Mouse (Mus musculus): Measurements from ENCODE around the gene Dusp13.

Gene Dusp13

DNA sequence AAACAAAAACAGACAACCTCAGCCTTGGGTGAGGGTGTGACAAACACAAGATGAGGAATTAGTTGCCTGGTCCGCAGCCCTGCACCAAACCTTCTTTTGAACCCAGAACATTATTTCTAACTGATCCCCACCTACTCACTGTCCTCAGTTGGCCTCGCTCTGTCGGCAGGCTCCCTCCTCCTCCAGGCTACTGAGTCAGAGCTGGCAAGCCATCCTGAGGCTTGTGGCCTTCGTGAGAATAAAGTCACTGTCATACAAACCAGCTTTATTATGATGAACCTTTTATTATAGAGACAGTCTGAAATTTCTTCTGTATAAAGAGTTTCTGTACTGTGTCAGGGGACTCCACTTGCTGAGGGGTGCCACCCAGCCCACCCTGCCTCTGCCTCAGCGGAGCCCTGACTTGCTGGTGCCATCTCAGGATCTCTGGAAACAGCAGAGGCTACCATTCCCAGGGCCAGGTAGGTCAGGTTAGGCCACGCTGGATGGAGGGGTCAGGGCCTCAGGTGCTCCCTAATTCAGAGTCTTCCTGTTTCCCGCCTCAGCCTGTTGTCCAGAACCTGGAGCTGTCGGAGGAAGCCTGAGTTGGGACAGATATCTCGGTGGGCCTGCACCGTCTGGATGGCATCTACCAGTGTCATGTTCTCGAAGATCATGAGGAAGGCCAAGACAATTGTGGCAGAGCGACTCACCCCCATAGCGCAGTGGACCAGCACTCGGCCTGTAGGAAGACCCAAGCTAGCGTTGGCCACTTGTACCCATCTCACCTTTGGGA is 17.7 kb downstream of the Dusp13 start:
- Histone ChIP-seq H3K27me3 (ENCODE audit: control insufficient read depth, insufficient read depth, low read length, poor library complexity, severe bottlenecking) (no peaks in the 10 kb centered on the region), H3K36me3 (ENCODE audit: control insufficient read depth, insufficient read depth, low read length, poor library complexity, severe bottlenecking) (no peaks in the 10 kb centered on the region)
- no peak for DNase-seq (ENCODE audit: low read depth, low spot score)

DNA sequence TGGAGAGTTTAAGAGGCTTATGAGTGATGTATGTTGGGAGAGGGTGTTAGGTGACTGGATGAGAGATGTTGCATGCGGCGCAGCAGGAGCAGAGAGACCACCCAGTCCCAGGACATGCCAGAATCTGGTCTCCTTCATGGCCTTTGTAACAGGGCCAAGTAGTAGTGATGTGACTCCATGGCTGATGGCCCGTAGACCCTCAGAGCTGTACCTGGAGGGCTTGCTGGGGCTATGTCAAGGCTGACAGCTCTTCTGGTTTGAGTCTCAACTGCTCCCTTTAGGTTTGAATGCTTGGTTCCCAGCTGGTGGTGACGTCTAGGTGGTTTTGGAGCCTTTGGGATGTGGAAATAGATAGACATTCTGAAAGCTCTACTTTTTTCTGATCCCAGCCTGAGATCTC is 21.0 kb downstream of the Dusp13 start:
- Histone ChIP-seq H3K27me3 (ENCODE audit: control insufficient read depth, insufficient read depth, low read length, poor library complexity, severe bottlenecking) (no peaks in the 10 kb centered on the region), H3K36me3 (ENCODE audit: control insufficient read depth, insufficient read depth, low read length, poor library complexity, severe bottlenecking) (no peaks in the 10 kb centered on the region)
- no peak for DNase-seq (ENCODE audit: low read depth, low spot score)

DNA sequence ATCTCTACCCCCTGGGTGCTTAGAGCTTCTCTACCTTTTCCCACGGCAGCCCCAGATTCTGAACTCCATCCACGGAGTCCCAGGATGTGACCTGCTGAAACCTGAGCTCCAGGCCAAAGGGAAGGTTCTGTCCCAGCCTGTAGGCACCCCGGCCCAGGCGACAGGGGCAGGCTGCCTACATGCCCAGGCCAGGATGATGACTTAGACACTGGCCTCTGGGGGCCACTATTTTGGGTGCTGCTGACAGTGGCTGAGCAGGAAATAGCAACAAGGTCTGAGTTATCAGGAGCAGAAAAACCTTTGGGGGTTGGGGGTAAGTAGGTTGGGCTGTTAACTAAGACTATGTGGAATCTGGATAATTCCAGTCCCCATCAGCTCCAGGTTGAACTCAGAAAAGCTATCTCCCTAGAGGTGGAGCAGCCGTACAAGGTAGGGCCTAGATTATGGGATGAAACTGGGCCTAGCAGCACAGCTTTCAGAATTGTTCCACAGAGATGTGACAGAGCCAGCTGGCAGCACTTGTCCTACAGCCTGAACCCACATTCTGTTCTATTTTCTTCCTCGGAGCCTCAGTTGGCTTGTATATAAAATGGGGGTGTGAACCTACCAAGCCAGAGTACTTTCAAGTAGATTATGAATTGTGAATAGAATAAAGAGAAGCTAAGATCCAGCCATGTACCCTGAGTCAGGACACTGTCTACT is 21.8 kb downstream of the Dusp13 start:
- Histone ChIP-seq H3K27me3 (ENCODE audit: control insufficient read depth, insufficient read depth, low read length, poor library complexity, severe bottlenecking) (no peaks in the 10 kb centered on the region), H3K36me3 (ENCODE audit: control insufficient read depth, insufficient read depth, low read length, poor library complexity, severe bottlenecking) (no peaks in the 10 kb centered on the region)
- DNase-seq (ENCODE audit: low read depth, low spot score): no peak

DNA sequence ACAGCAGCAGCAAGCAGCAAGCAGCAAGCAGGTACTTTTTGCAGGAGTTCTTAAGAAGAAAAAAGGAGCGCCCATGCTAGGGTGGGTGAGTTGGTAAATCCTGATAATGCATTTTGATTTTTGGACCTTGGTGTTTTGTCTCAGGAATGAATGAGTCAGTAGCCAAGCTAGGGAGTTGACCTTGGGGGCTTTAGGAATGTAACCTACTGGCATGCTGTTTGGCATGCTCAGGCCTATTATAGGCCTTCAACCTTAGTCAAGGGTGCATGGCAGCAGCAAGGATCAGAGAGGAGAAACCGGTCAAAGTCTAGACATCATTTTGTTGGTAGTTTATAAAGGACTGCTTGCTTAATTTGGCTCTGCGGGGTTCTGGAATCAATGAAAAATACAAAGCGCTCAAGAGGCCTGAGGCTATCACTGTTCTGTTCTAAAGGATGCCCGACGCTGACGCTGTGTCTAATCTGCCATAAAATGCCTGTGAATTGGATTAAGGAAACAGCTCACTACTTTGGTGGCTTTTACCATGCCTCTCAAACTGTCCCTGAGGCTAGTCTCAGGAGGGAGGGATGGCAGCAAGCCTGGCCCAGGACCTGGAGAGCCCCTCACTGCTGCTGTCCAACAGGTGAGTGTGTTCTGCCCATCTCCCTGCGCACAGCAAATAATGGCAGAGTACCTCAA is 28.8 kb downstream of the Dusp13 start:
- Histone ChIP-seq H3K27me3 (ENCODE audit: control insufficient read depth, insufficient read depth, low read length, poor library complexity, severe bottlenecking) (no peaks in the 10 kb centered on the region), H3K36me3 (ENCODE audit: control insufficient read depth, insufficient read depth, low read length, poor library complexity, severe bottlenecking) (no peaks in the 10 kb centered on the region)
- no peak for DNase-seq (ENCODE audit: low read depth, low spot score)

- no peaks in the 10 kb centered on the region for H3K27me3 ChIP-seq (ENCODE audit: control insufficient read depth, insufficient read depth, low read length, poor library complexity, severe bottlenecking)
- DNase-seq (ENCODE audit: low read depth, low spot score): no peak
- no peaks in the 10 kb centered on the region for H3K36me3 ChIP-seq (ENCODE audit: control insufficient read depth, insufficient read depth, low read length, poor library complexity, severe bottlenecking)
These were observed 30.4 kb downstream of the Dusp13 start for GRCm38 (mm10) chr14:21720430-21721205.

- no peak for DNase-seq (ENCODE audit: low read depth, low spot score)
- H3K36me3 ChIP-seq (ENCODE audit: control insufficient read depth, insufficient read depth, low read length, poor library complexity, severe bottlenecking): no peaks in the 10 kb centered on the region
- no peaks in the 10 kb centered on the region for H3K27me3 ChIP-seq (ENCODE audit: control insufficient read depth, insufficient read depth, low read length, poor library complexity, severe bottlenecking)
These were observed 31.2 kb downstream of the Dusp13 start for GRCm38 (mm10) chr14:21719646-21720383.

DNA sequence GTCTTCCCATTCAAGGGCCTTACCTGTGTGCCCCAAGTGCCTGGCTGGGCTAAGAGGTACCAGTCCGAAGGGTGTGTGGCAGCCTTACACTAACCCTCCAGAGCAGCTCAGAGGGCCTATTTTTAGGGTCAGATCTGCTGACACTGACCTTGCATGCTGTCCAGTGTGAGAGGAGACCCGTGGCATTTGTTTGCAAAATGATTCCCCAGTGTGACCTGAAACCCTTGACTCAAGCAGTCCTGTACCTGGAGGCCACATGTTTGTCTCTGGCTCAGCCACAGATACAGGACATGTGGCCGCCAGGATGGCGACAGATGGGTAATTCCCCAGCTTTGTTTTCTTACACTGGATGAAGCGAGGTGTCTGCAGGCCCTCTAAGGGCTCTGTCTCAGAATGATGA is 36.5 kb downstream of the Dusp13 start, which contains the start of gene Dupd1:
Gene Dupd1 (minus strand): TSS at position 91 of the 400 bp plus-strand sequence.
- no peaks in the 10 kb centered on the region for H3K27me3 ChIP-seq (ENCODE audit: control insufficient read depth, insufficient read depth, low read length, poor library complexity, severe bottlenecking)
- no peaks in the 10 kb centered on the region for H3K36me3 ChIP-seq (ENCODE audit: control insufficient read depth, insufficient read depth, low read length, poor library complexity, severe bottlenecking)
- DNase-seq (ENCODE audit: low read depth, low spot score): no peak

DNA sequence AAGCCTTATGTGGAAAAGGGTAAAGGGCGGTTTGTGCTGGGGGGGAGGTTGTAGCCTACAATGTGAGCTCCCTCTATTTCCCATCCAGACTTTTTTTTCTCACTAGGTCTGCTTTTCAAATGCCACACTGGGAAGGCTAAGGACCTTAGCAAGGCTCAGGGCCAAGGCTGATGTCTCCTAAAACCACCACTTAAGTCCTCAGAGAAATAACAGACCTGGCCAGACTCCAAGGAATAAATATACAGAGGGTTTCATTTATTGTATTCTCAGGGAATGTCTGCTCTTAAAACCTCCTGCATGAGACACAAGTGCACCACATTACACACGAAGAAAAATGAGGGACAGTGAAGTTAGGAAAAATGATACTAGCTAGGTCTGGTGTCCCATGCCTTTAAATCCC is 39.8 kb downstream of the Dusp13 start:
- DNase-seq (ENCODE audit: low read depth, low spot score): no peak
- Histone ChIP-seq H3K36me3 (ENCODE audit: control insufficient read depth, insufficient read depth, low read length, poor library complexity, severe bottlenecking) (no peaks in the 10 kb centered on the region), H3K27me3 (ENCODE audit: control insufficient read depth, insufficient read depth, low read length, poor library complexity, severe bottlenecking) (no peaks in the 10 kb centered on the region)

- DNase-seq (ENCODE audit: low read depth, low spot score): no peak
- Histone ChIP-seq H3K36me3 (ENCODE audit: control insufficient read depth, insufficient read depth, low read length, poor library complexity, severe bottlenecking) (no peaks in the 10 kb centered on the region), H3K27me3 (ENCODE audit: control insufficient read depth, insufficient read depth, low read length, poor library complexity, severe bottlenecking) (no peaks in the 10 kb centered on the region)
These were observed 41.4 kb downstream of the Dusp13 start for GRCm38 (mm10) chr14:21709545-21709944.

- Histone ChIP-seq H3K36me3 (ENCODE audit: control insufficient read depth, insufficient read depth, low read length, poor library complexity, severe bottlenecking) (no peaks in the 10 kb centered on the region), H3K27me3 (ENCODE audit: control insufficient read depth, insufficient read depth, low read length, poor library complexity, severe bottlenecking) (no peaks in the 10 kb centered on the region)
- no peak for DNase-seq (ENCODE audit: low read depth, low spot score)
These were observed 44.0 kb downstream of the Dusp13 start for GRCm38 (mm10) chr14:21706759-21707571.

DNA sequence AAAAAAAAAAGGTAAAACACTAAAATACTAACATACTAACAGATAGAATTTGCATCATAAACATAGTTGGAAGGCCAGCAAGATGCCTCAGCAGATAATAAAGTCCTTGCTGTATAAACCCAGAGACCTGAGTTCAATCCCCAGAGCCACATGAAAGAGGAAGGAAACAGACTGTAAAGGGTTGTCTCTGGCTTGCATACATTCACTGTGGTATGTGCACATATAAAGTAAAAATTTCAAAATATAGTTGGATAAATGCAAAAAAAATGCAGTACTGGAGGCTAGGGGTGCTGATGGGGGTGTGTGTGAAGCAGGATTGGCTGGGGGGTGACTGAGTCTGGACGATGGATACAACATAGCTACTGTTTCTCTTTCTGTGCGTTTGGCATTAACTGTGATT is 45.5 kb downstream of the Dusp13 start:
- Histone ChIP-seq H3K27me3 (ENCODE audit: control insufficient read depth, insufficient read depth, low read length, poor library complexity, severe bottlenecking) (no peaks in the 10 kb centered on the region), H3K36me3 (ENCODE audit: control insufficient read depth, insufficient read depth, low read length, poor library complexity, severe bottlenecking) (no peaks in the 10 kb centered on the region)
- no peak for DNase-seq (ENCODE audit: low read depth, low spot score)

- no peak for DNase-seq (ENCODE audit: low read depth, low spot score)
- no peaks in the 10 kb centered on the region for H3K36me3 ChIP-seq (ENCODE audit: control insufficient read depth, insufficient read depth, low read length, poor library complexity, severe bottlenecking)
- no peaks in the 10 kb centered on the region for H3K27me3 ChIP-seq (ENCODE audit: control insufficient read depth, insufficient read depth, low read length, poor library complexity, severe bottlenecking)
These were observed 47.7 kb downstream of the Dusp13 start for GRCm38 (mm10) chr14:21703255-21703654.

- no peaks in the 10 kb centered on the region for H3K27me3 ChIP-seq (ENCODE audit: control insufficient read depth, insufficient read depth, low read length, poor library complexity, severe bottlenecking)
- no peak for DNase-seq (ENCODE audit: low read depth, low spot score)
- H3K36me3 ChIP-seq (ENCODE audit: control insufficient read depth, insufficient read depth, low read length, poor library complexity, severe bottlenecking): no peaks in the 10 kb centered on the region
These were observed 48.3 kb downstream of the Dusp13 start for GRCm38 (mm10) chr14:21702691-21703090.
